Mouse (Mus musculus) liver, postnatal 0 days (tissue): ENCODE data around the gene Pglyrp1. TPM values are rescaled to one million over a fixed set of nuclear protein-coding genes. Genes with fewer than 3 reads are reported as not detected.
A peak's percentile ranks its signal among the peaks of the same experiment; 100 is the strongest.

ENCODE experiments used
- ATAC-seq: fragments of 200-750 bp; cut with Nextera tagmentation; 2 replicates; pipeline ENCODE4 v1.8.0; 2017; ENCODE audit warnings: mild to moderate bottlenecking, moderate library complexity
- DNase-seq: peaks from one replicate; pipeline ENCODE4 v3.0.0-alpha.2; 2016
- H3K27ac ChIP-seq: fragments of 300-500 bp; sonication (generic); 2 replicates; pipeline ENCODE4 v1.5.1; 2014; ENCODE audit warnings: antibody characterized with exemption, moderate library complexity, mild to moderate bottlenecking, low read depth
- H3K27me3 ChIP-seq: fragments of 300-500 bp; sonication (generic); 2 replicates; pipeline ENCODE4 v1.6.1; 2014; ENCODE audit warnings: low read length, control low read depth, mixed read lengths; ENCODE audit not compliant: insufficient read depth
- H3K36me3 ChIP-seq: fragments of 300-500 bp; sonication (generic); replicated peaks from 2 replicates; pipeline ENCODE4 v1.6.1; 2014; ENCODE audit warnings: mild to moderate bottlenecking, control low read depth, low read length, moderate library complexity, mixed read lengths; ENCODE audit not compliant: insufficient read depth
- H3K4me1 ChIP-seq: fragments of 300-500 bp; sonication (generic); 2 replicates; pipeline ENCODE4 v1.6.1; 2014; ENCODE audit warnings: antibody characterized with exemption, mild to moderate bottlenecking, control low read depth; ENCODE audit not compliant: insufficient read depth
- H3K4me2 ChIP-seq: fragments of 300-500 bp; sonication (generic); 2 replicates; pipeline ENCODE4 v1.6.1; 2014; ENCODE audit warnings: low read depth, mild to moderate bottlenecking, low read length, moderate library complexity, mixed read lengths
- H3K4me3 ChIP-seq: fragments of 300-500 bp; sonication (generic); 2 replicates; pipeline ENCODE4 v1.5.1; 2014; ENCODE audit warnings: low read depth, low read length
- H3K9ac ChIP-seq: fragments of 300-500 bp; sonication (generic); replicated peaks from 2 replicates; pipeline ENCODE4 v1.6.1; 2014; ENCODE audit warnings: mild to moderate bottlenecking, moderate library complexity
- H3K9me3 ChIP-seq: fragments of 300-500 bp; sonication (generic); 2 replicates; pipeline ENCODE4 v1.6.1; 2016; ENCODE audit warnings: mild to moderate bottlenecking, control low read depth, low read length, mixed read lengths
- CTCF ChIP-seq: sonication (generic); IDR thresholded peaks from 2 replicates; pipeline ENCODE4 v1.5.1; 2016; ENCODE audit warnings: antibody characterized with exemption, low read depth
- EP300 ChIP-seq: IDR thresholded peaks from 2 replicates; pipeline ENCODE4 v1.6.1; 2016; ENCODE audit warnings: antibody characterized with exemption, low read depth, mild to moderate bottlenecking
- WGBS: fragments of 180-500 bp; shearing (Covaris S2); extraction: QIAGEN DNeasy Blood & Tissue Kit; methylation state at CpG from one replicate; pipeline ENCODE4 v1.1.7; 2014; ENCODE audit not compliant: insufficient replicate concordance; 5-methylcytosine and 5-hydroxymethylcytosine counted together
- polyA plus RNA-seq: library from polyadenylated mRNA; unstranded; fragments of >200 nt; fragmentation: Nextera tagmentation; extraction: Ambion mirVana; gene quantifications from 2 replicates; pipeline ENCODE4 v1.2.1, GENCODE M21; 2015

Pglyrp1 gene
- polyA plus RNA-seq, 1 experiment from 2014 or later, result 118 TPM

DNA sequence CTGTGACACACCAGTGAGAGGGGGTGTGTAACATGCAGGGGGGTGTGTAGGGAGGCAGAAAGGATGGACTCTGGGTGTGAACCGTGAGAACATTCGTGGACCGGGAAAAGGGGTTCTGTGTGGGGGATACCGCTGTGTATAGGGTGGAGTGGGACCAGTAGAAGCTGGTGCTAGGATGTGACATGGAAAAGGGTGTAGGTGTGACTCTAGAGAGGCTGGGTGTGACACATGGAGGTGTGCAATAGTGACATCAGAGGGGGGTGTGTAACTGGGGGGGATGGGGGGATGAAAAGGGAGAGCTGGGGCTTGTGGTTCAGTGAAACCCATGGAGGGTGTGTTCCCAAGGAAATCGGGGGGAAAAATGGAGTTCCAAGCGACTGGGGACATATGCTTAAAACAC, 55.8 kb downstream of the Pglyrp1 start:
- peaks cover 47% of the 10 kb centered on the region for H3K27me3 ChIP-seq
- H3K27ac ChIP-seq, result 0 out of 2 replicates have a peak overlapping the region, but pooled peaks have one; percentile 29
- ATAC-seq, result no peak
- no peaks in the 10 kb centered on the region for H3K36me3 ChIP-seq
- H3K4me1 ChIP-seq, result peaks cover 6% of the 10 kb centered on the region; the same call in 1 of the 2 replicates
- no peak for DNase-seq
- H3K4me2 ChIP-seq, result peak overlapping the region; percentile 63; the same call in 1 of the 2 replicates
- H3K9ac ChIP-seq, result no peak overlapping the region
- WGBS, result 53% methylated on average over 6 of the region's 6 CpGs
- peak overlapping the region; percentile 44 for H3K4me3 ChIP-seq
- TF ChIP-seq EP300 (no peak), CTCF (no peak)
- no peaks in the 10 kb centered on the region for H3K9me3 ChIP-seq

DNA sequence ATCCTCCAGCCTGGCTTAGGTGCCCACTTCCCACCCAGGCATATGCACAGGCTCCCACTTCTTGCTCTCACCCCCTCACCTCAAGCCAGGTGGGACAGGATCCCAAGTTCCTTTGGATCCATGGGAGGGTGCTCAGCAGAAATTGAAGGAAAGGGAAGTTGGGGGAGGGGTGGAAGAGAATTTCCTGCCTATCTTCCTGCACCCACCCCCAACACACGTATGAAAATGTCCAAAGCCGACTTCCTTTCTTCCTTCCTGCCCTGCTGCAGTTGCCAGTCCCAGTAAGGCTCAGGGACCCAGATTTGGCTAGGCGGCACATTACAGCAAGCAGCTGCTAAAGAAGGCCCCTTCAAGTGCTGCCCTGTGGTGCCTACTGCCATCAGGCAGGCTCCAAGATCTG, 56.6 kb downstream of the Pglyrp1 start:
- Histone ChIP-seq H3K9ac (no peak overlapping the region), H3K27ac (peak overlapping the region; percentile 29; the same call in 1 of the 2 replicates), H3K36me3 (no peaks in the 10 kb centered on the region), H3K4me3 (peak overlapping the region; percentile 44; the same call in 1 of the 2 replicates), H3K9me3 (no peaks in the 10 kb centered on the region), H3K4me2 (0 out of 2 replicates have a peak overlapping the region, but pooled peaks have one; percentile 9), H3K27me3 (peaks cover 43% of the 10 kb centered on the region), H3K4me1 (peaks cover 6% of the 10 kb centered on the region; the same call in 1 of the 2 replicates)
- no peak for DNase-seq
- no peak for ATAC-seq
- TF ChIP-seq EP300, result no peak
- WGBS, result 15% methylated on average over 3 of the region's 3 CpGs

Other genes with a start within 250 kb of the Pglyrp1 start
- gene Psg21, start 214.6 kb upstream of the Pglyrp1 start, polyA plus RNA-seq, result not detected in 2 replicates
- gene Psg20, start 185.1 kb upstream of the Pglyrp1 start, polyA plus RNA-seq, result not detected in 2 replicates
- gene Psg22, start 153.2 kb upstream of the Pglyrp1 start, polyA plus RNA-seq, result 0.23 and 0.33 TPM in 2 replicates
- gene Psg19, start 72.8 kb upstream of the Pglyrp1 start, polyA plus RNA-seq, result not detected in 2 replicates
- gene Psg17, start 49.7 kb upstream of the Pglyrp1 start, polyA plus RNA-seq, result not detected in 2 replicates
- 0.17 and 0.36 TPM in 2 replicates for gene Mill2, start 31.4 kb upstream of the Pglyrp1 start, polyA plus RNA-seq
- 5.6 and 7.5 TPM in 2 replicates for gene Ccdc61, start 39.1 kb downstream of the Pglyrp1 start, polyA plus RNA-seq
- 0.08 and 0.12 TPM in 2 replicates for gene Nova2, start 54.6 kb downstream of the Pglyrp1 start, polyA plus RNA-seq
- gene Nanos2, start 116.1 kb downstream of the Pglyrp1 start, polyA plus RNA-seq, result not detected in 2 replicates
- gene Mypop, start 119.9 kb downstream of the Pglyrp1 start, polyA plus RNA-seq, result 0.39 and 0.55 TPM in 2 replicates
- 6.3 and 8.8 TPM in 2 replicates for gene Irf2bp1, start 132.7 kb downstream of the Pglyrp1 start, polyA plus RNA-seq
- 61.0 and 84.0 TPM in 2 replicates for gene Foxa3, start 152.2 kb downstream of the Pglyrp1 start, polyA plus RNA-seq
- 6.9 and 7.1 TPM in 2 replicates for gene Sympk, start 153.0 kb downstream of the Pglyrp1 start, polyA plus RNA-seq
- gene Rsph6a, start 183.4 kb downstream of the Pglyrp1 start, polyA plus RNA-seq, result not detected in 2 replicates
- gene Dmwd, start 204.9 kb downstream of the Pglyrp1 start, polyA plus RNA-seq, result 3.2 and 4.6 TPM in 2 replicates
- 14.2 and 17.6 TPM in 2 replicates for gene Dmpk, start 212.5 kb downstream of the Pglyrp1 start, polyA plus RNA-seq
- 0.78 and 0.82 TPM in 2 replicates for gene Six5, start 223.3 kb downstream of the Pglyrp1 start, polyA plus RNA-seq
- gene Gm4969, start 247.0 kb downstream of the Pglyrp1 start, polyA plus RNA-seq, result 0.17 TPM in 1 of 2 replicates, not detected in the other
- 3.2 and 3.6 TPM in 2 replicates for gene Fbxo46, start 248.5 kb downstream of the Pglyrp1 start, polyA plus RNA-seq